Comparison of ENCODE assay signal across 34 mouse cellular contexts in the genomic region with DNA sequence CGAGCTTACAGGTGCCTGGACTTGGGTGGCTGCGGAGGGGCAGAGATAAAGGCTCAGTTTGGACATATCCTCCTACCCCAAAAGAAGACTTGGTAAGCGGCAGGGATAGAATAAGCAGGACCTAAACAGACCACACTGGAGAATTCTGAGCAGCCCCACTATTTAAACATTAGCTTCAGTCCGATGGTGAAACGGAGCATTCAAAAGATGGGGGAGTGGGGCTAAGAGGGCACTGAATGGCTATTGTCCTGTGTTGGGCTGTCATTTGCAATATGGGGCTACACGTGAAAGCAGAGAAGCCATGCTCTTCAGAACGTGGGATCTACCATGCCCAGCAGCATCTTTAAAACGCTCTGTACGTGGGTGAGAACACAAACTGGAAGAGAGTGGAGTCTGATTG.
"Had no signal": no experiment of that assay in that cellular context is flagged by ENCODE, and none has a peak within 500 bp of the region (broad histone marks: within the 10 kb centered on the region; RNA-seq: fewer than 3 reads in every experiment).

No protein-coding gene starts in this region.

- H3K9me3 ChIP-seq: heart, embryonic 12.5 days; heart, embryonic 13.5 days; heart, embryonic 15.5 days; hindbrain, embryonic 10.5 days; hindbrain, embryonic 12.5 days; hindbrain, embryonic 13.5 days; hindbrain, embryonic 15.5 days; intestine, embryonic 15.5 days; kidney, embryonic 15.5 days had no signal

- DNase-seq: heart, postnatal 10 days; heart, postnatal 14 days; heart, postnatal 36 days; heart, postnatal 4 days; kidney, adult 11 months; kidney, adult 18-20 months; kidney, adult 2 months; kidney, adult 8-10 months; kidney, adult 9 months; kidney, postnatal 10 days; kidney, postnatal 14 days; kidney, postnatal 25 days; kidney, postnatal 36 days; kidney, postnatal 4 days; layer of hippocampus, adult 9-11 months; layer of hippocampus, postnatal 36 days had no signal

- H3K36me3 ChIP-seq: heart, embryonic 12.5 days; heart, embryonic 13.5 days; heart, embryonic 15.5 days; hindbrain, embryonic 10.5 days; hindbrain, embryonic 12.5 days; hindbrain, embryonic 13.5 days; hindbrain, embryonic 15.5 days; intestine, embryonic 15.5 days; kidney, embryonic 15.5 days had no signal

- H3K27ac ChIP-seq: heart, embryonic 13.5 days; heart, embryonic 15.5 days; hindbrain, embryonic 10.5 days; hindbrain, embryonic 12.5 days; hindbrain, embryonic 13.5 days; hindbrain, embryonic 14.5 days; hindbrain, embryonic 15.5 days; hindbrain, postnatal 0 days; intestine, embryonic 15.5 days; kidney, embryonic 15.5 days; kidney, postnatal 0 days; layer of hippocampus, adult 2 months had no signal

- ATAC-seq: hindbrain, embryonic 16.5 days; hindbrain, postnatal 0 days; inflammation-experienced regulatory T-cells, adult 6 months; intestine, embryonic 15.5 days; intestine, embryonic 16.5 days; intestine, postnatal 0 days had no signal

- H3K4me1 ChIP-seq: hindbrain, embryonic 12.5 days; intestine, embryonic 15.5 days had no signal

- H3K9ac ChIP-seq: heart, embryonic 12.5 days; heart, embryonic 13.5 days; heart, embryonic 15.5 days; hindbrain, embryonic 12.5 days; hindbrain, embryonic 13.5 days; hindbrain, embryonic 14.5 days; hindbrain, embryonic 15.5 days; intestine, embryonic 15.5 days; kidney, embryonic 15.5 days had no signal

- H3K4me3 ChIP-seq: heart, embryonic 12.5 days; heart, embryonic 13.5 days; heart, embryonic 15.5 days; hindbrain, embryonic 10.5 days; hindbrain, embryonic 12.5 days; hindbrain, embryonic 13.5 days; hindbrain, embryonic 15.5 days; intestine, embryonic 15.5 days; kidney, embryonic 15.5 days; layer of hippocampus, adult 2 months had no signal

- H3K27me3 ChIP-seq: heart, embryonic 12.5 days; heart, embryonic 13.5 days; heart, embryonic 15.5 days; hindbrain, embryonic 12.5 days; hindbrain, embryonic 13.5 days; hindbrain, embryonic 15.5 days; intestine, embryonic 15.5 days; kidney, embryonic 15.5 days had no signal

- H3K4me2 ChIP-seq: heart, embryonic 11.5 days; heart, embryonic 12.5 days; heart, embryonic 13.5 days; heart, embryonic 15.5 days; hindbrain, embryonic 12.5 days; hindbrain, embryonic 13.5 days; hindbrain, embryonic 14.5 days; hindbrain, embryonic 15.5 days; intestine, embryonic 15.5 days; kidney, embryonic 15.5 days had no signal
